Mouse (Mus musculus) bone marrow, adult 2 months (tissue): ENCODE measurements around the gene Prkn. TPM values are rescaled to one million over a fixed set of nuclear protein-coding genes. Genes with fewer than 3 reads are reported as not detected.

Experiments used
- H3K27ac ChIP-seq: fragments of 200-500 bp; 2 replicates; pipeline ENCODE4 v1.5.1; 2012; ENCODE audit warnings: low read depth, mild to moderate bottlenecking, control low read depth, inconsistent platforms, low read length; ENCODE audit not compliant: control insufficient read depth, poor library complexity, insufficient read depth
- H3K4me1 ChIP-seq: fragments of 200-500 bp; 2 replicates; pipeline ENCODE4 v1.6.1; 2011; ENCODE audit warnings: low read length; ENCODE audit not compliant: control insufficient read depth, insufficient read depth
- H3K4me3 ChIP-seq: fragments of 200-500 bp; replicated peaks from 2 replicates; pipeline ENCODE3; 2011; ENCODE audit warnings: mild to moderate bottlenecking, low read depth, low read length, control low read depth; ENCODE audit not compliant: control insufficient read depth
- CTCF ChIP-seq: fragments of 200-500 bp; IDR thresholded peaks from 2 replicates; pipeline ENCODE4 v1.5.1; 2011; ENCODE audit warnings: low read length, control low read depth; ENCODE audit not compliant: control insufficient read depth, insufficient read depth
- POLR2A ChIP-seq: fragments of 200-500 bp; IDR thresholded peaks from 2 replicates; pipeline ENCODE4 v1.6.1; 2011; ENCODE audit warnings: low read depth, mild to moderate bottlenecking, control low read depth, low read length, borderline replicate concordance; ENCODE audit not compliant: control insufficient read depth
- WGBS: fragments of 180-500 bp; shearing (Covaris S2); methylation state at CpG from one replicate; pipeline ENCODE4 v1.1.7; 2018; 5-methylcytosine and 5-hydroxymethylcytosine counted together
- polyA plus RNA-seq: library from polyadenylated mRNA; stranded (reverse); fragments of >200 nt; gene quantifications from 2 replicates; pipeline ENCODE4 v1.2.4, GENCODE M21; 2011; ENCODE audit warnings: low replicate concordance; ENCODE audit not compliant: missing spikeins, insufficient read depth, insufficient read length

Prkn gene
- polyA plus RNA-seq, 1 experiment, result 2.5 TPM

DNA sequence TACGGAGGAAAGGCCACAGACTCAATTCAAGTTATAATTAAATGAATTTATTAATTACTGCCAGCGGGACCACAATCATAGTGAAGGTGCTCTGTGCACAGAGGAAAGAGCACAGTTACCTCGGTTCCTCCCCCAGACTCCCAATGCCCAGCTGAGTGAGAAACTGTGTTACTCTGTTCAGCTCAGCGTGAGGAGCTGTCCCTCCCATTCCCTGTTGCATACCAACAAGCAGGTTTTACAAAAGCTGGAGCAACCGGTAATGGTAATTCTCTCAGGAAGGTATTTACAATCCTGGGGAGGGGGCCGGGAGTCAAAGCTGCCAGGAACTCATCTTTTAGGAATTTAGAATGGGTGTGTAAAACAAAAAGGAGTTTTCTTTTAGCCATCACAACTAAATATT, 1207.3 kb downstream of the Prkn start:
- no peak overlapping the region for H3K4me3 ChIP-seq
- WGBS, result 78% methylated on average over 6 of the region's 6 CpGs
- no peak overlapping the region for H3K27ac ChIP-seq
- TF ChIP-seq POLR2A (no peak), CTCF (no peak)
- no peaks in the 10 kb centered on the region for H3K4me1 ChIP-seq

DNA sequence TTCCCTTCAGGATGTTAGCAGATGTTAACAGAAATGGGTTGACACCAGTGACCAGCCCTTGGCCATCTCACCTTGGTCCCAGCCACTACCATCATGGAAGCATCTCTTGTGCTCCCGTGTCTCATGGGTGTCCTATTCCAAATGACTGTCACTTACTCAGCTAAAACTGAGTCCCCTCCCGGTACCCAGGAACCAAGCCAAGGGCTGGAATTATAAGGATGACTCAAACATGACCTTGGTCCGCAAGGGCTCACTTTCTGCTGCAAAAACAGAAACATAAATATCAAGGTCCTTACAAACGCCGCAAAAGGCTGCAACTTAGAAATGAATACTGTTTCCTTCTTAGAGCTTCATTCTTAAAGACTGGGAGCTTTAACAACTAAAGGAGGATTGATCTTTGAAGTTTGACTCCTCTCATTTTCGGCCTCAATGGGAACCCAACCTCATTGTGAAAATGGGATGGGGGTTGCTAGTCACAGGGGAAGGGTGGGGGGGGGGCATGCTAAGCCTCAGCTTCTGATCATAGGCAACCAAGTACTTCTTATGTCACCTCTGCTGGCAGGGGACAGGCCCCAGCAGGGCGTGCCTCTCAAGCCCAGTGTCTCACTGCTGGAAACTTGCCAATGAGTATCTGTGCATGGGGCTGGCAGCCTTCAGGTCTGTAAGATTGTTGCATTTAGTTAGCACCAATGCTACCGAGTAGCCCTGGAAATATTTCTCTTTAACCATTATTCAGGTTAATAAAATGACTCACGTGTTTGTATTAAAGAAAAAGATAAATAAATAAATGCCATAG, 1208.7 kb downstream of the Prkn start:
- TF ChIP-seq POLR2A (no peak), CTCF (no peak)
- WGBS, result 77% methylated on average over 9 of the region's 9 CpGs
- Histone ChIP-seq H3K27ac (no peak overlapping the region), H3K4me3 (no peak overlapping the region), H3K4me1 (no peaks in the 10 kb centered on the region)

- no peak overlapping the region for H3K27ac ChIP-seq
- TF ChIP-seq POLR2A, result no peak
- TF ChIP-seq CTCF, result no peak
- WGBS, result 80% methylated on average over 5 of the region's 5 CpGs
- no peaks in the 10 kb centered on the region for H3K4me1 ChIP-seq
- H3K4me3 ChIP-seq, result no peak overlapping the region
These were observed 1210.1 kb downstream of the Prkn start for GRCm38 (mm10) chr17:12050261-12050660.

DNA sequence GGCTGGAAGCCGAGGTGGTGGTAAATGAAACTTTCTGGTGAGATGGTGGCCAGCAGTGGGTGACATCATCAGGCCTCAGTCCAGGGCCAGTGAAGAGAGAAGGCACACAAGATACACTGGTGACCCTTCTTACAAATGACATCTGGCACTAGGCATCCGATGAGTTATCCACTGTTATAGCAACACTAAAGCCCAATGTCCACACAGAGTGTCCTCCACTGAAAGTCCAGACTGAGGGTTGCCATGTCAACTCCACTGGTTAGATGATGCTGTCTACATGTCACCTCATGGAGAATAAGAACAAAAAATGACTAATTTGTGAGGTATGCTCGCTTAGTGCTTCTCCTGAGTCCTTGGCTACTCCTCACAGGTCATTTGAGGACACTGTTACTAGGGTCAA, 1210.8 kb downstream of the Prkn start:
- TF ChIP-seq CTCF, result no peak
- TF ChIP-seq POLR2A, result no peak
- Histone ChIP-seq H3K4me3 (no peak overlapping the region), H3K4me1 (no peaks in the 10 kb centered on the region), H3K27ac (no peak overlapping the region)
- WGBS, result 82% methylated on average over 3 of the region's 3 CpGs

DNA sequence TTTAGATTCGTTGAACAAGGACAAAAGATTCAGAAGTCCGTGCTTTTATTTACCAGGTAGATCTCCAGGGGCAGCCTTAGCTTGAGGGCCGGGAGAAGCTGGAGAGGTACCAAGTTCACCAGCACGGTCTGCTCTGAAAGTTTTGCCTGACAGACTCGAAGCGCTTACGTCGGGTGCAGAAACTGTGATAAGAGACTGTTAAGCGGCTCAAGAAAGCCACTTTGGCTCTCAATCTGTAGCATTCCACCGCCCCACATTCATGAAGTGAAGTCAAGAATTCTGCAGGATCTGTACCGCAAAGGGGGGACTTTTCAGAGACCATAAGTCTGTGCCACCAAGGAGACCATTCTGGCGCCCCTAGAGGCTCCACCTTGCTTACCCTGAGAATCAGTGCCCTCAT, 1212.5 kb downstream of the Prkn start:
- no peak for TF ChIP-seq POLR2A
- no peak for TF ChIP-seq CTCF
- Histone ChIP-seq H3K4me1 (no peaks in the 10 kb centered on the region), H3K27ac (no peak overlapping the region), H3K4me3 (no peak overlapping the region)
- 82% methylated on average over 12 of the region's 12 CpGs for WGBS

GRCm38 (mm10) chr17:12059041-12059440, 1218.9 kb downstream of the Prkn start:
- TF ChIP-seq CTCF, result no peak
- no peak for TF ChIP-seq POLR2A
- WGBS, result 85% methylated on average over 6 of the region's 6 CpGs
- H3K4me1 ChIP-seq, result no peaks in the 10 kb centered on the region
- H3K4me3 ChIP-seq, result no peak overlapping the region
- no peak overlapping the region for H3K27ac ChIP-seq

GRCm38 (mm10) chr17:12061381-12061780, 1221.2 kb downstream of the Prkn start:
- 89% methylated on average over 10 of the region's 10 CpGs for WGBS
- H3K27ac ChIP-seq, result no peak overlapping the region
- no peak for TF ChIP-seq CTCF
- TF ChIP-seq POLR2A, result no peak

DNA sequence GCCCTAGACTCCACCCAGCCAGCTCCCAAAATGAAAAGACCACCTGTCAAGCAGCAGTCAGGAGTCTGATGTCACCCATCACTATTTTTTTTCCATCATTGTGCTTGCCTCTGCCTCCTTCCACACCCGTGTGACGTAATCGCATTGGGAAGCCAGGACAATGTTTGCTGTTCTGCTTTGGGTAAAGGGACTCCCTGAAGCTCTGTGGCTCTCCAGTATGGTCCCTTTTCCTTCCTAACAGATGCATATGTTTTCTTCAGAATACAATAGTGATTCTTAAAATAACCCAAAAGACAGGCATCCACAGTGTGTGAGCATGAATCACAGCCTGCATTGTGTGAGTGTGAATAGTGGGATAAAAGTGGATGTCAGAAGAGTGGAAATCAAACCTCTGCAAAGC, 1222.7 kb downstream of the Prkn start:
- no peak overlapping the region for H3K4me3 ChIP-seq
- WGBS, result 96% methylated on average over 3 of the region's 3 CpGs
- H3K27ac ChIP-seq, result no peak overlapping the region
- TF ChIP-seq POLR2A (no peak), CTCF (no peak)
- H3K4me1 ChIP-seq, result no peaks in the 10 kb centered on the region

More at GRCm38 (mm10) chr17:12061381-12061780, 1221.2 kb downstream of the Prkn start:
- H3K4me3 ChIP-seq, result no peak overlapping the region
- no peaks in the 10 kb centered on the region for H3K4me1 ChIP-seq

- Histone ChIP-seq H3K27ac (no peak overlapping the region), H3K4me3 (no peak overlapping the region), H3K4me1 (no peaks in the 10 kb centered on the region)
- 92% methylated on average over 7 of the region's 7 CpGs for WGBS
- no peak for TF ChIP-seq CTCF
- no peak for TF ChIP-seq POLR2A
These were observed 1223.3 kb downstream of the Prkn start for GRCm38 (mm10) chr17:12063533-12063932.
